Mouse (Mus musculus): ENCODE results near the gene Prss58.

Prss58 gene

DNA sequence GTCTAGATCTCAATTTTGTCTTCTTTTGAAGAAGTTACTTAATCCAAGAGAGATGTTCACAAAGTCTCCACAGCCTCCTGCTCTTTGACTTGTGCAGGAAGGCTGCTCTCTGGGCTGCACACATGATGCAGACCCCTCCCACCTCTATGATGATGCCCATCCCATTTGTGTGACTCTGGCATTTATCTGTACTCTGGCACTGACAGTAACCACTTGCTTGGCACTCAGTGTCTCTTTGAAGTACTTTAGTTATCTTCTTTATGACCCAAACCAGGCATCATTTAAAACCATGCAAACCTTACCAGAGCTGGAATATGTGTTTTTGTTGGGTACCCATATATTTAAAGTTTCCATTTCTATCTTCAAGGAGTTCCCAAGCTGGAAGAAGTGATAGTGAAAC, at the start of gene Prss58:
Gene Prss58 (minus strand): TSS at position 101 of the 400 bp plus-strand sequence.
- in situ Hi-C loops (cut with MboI; ENCODE audit: unreplicated experiment in 2 of 2) = loop anchor here in 1 of 2 experiments (5.0 kb wide), 1 partner anchor 652 kb away; no protein-coding TSS in a partner anchor

DNA sequence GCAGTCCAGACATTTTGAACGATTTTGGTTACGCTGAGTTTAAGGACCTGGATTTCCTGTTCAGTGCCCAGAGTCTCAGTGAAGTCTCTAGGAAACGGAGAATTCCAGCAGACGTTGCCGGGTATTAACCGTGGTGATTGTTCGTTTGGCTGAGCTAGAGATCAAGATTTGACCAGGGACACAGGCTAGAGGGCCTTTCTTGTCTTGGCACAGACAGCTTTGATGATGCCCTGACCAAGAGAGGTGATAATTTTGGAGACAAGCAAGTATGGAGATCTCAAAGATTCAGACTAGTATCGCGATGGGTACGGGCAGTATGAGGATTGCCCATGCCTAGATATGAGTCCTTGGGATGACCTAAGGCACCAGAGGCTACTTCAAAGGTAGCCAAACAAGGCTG, 40.3 kb upstream of the Prss58 start, which contains the start of gene 1700074P13Rik:
Gene 1700074P13Rik (minus strand): TSS at position 101 of the 400 bp plus-strand sequence.
- in situ Hi-C loops (cut with MboI; ENCODE audit: unreplicated experiment in 2 of 2) = no loop called here

DNA sequence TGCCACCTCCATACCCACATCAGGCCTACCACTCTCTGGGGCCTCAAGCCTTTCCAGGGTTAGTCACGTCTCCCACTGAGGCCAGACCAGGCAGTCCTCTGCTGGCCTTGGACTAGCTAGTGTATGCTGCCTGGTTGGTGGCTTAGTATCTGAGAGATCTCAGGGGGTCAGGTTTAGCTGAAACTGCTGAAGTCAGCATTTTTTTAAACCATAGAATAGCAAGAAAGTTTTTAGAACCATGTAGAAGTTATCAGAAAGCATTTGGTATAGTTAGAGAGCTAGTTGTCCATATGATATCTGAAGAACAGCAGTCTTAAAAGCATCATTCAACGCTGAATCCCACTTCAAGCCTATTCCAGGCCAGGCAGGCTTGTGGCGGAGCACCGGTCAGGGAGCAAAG, 19.8 kb upstream of the Prss58 start:
- in situ Hi-C loops (cut with MboI; ENCODE audit: unreplicated experiment in 2 of 2) = no loop called here

DNA sequence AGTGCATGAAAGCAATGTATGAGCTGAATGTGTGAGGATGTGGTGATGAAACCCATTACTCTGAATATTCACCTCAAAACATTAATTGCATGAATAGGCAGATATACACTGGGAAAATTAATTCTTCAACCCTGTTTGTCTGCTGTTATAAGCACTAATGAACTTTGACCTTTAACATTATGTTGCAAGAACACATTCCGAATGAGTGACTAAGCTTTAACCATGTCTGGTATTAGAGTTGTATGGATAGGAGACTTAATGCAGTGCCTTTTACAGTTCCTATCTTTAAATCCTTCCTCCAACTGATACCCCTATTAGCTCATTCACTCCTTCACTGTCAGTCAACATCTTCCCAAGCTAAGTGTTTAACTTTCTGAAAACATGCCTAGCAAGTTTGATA, 5.5 kb downstream of the Prss58 start:
- in situ Hi-C loops (cut with MboI; ENCODE audit: unreplicated experiment in 2 of 2) = loop anchor here (5.0 to 25.0 kb wide), 6 partner anchors 153 to 1368 kb away; partner anchors contain the start of genes Casp2 (in 1 of the 2) and Tmem139 (in 1 of the 2)

DNA sequence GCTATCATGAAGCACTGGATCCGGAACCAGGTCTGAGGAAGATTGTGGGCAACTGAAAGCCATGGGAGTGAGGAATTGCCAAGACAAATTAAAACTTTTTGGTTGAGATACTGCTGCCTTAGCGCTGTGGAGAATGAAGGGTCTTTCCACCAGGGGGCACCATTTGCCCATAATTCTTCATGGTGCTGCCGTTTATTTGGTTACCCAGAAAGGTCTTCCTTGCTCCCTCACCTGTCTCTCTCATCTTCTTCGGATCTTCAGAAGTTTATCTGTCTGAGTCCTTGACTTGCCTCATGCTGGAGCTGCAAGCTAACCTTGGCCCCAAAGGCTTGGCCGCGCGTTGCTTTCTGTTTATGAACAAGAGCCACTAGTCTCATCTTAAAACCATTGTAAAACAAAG, 6.6 kb downstream of the Prss58 start:
- in situ Hi-C loops (cut with MboI; ENCODE audit: unreplicated experiment in 2 of 2) = loop anchor here (5.0 to 25.0 kb wide), 4 partner anchors 164 to 1369 kb away; partner anchors contain the start of genes Casp2 (in 1 of the 2) and Tmem139 (in 1 of the 2)

DNA sequence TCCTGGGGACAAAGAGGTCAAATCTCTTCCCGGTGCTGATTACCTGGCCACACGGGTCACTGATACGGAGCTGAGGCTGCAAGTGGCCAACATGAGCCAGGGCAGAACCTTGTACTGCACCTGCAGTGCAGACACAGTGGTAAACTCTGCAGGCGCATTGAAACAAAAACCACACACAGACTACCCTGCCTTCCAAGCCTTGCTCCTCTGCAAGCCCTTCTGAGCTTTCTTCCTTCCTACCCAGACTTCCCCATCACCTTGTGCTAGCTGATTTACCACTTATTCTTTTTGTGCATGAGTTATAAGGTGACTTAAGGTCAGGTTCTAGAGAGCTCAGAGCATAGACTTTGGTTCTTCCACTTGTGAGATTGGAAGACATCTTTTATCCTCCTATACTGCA, 8.4 kb downstream of the Prss58 start:
- in situ Hi-C loops (cut with MboI; ENCODE audit: unreplicated experiment in 2 of 2) = loop anchor here (5.0 to 25.0 kb wide), 4 partner anchors 166 to 1371 kb away; partner anchors contain the start of genes Casp2 (in 1 of the 2) and Tmem139 (in 1 of the 2)

DNA sequence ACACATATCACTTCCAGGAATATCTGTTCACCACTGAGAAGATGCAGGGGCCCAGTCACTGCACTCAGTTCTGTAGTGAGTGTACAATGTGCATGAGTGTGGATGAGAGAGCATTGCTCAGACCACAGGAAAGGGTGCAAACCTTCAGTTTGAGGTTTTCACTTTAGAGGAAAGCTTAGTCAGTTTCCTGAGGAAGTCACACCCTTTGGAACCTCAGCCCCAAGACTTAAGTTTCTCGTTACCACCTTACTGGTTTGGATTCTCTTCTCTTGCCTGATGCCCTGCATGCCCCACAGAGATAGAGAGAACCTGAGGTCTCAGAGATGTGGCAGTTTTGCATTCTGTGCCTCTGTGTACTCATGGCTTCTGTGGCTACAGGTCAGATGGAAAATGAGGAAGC, 9.2 kb downstream of the Prss58 start:
- in situ Hi-C loops (cut with MboI; ENCODE audit: unreplicated experiment in 2 of 2) = loop anchor here (5.0 to 25.0 kb wide), 4 partner anchors 166 to 1371 kb away; partner anchors contain the start of genes Casp2 (in 1 of the 2) and Tmem139 (in 1 of the 2)

DNA sequence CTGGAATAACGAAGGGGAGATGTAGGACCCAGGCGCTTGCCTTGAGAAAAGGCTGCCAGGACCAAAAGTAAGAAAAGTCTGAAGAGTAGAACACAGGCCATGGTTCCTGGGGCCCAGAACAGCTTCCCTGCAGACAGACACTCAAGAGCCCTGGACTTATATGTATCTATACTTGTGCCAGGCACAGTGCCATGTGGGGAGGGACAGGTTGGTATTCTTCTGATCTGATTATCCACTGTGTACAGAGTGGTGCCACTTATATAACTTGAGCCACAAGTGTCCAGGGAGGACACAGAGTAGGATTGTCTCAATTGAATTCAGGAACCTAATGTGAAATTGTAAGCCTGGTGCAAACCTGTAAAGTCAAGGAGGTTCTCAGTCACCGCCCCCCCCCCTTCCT, 12.8 kb downstream of the Prss58 start, which contains the start of gene Moxd2:
Gene Moxd2 (minus strand): TSS at position 101 of the 400 bp plus-strand sequence.
- in situ Hi-C loops (cut with MboI; ENCODE audit: unreplicated experiment in 2 of 2) = loop anchor here (10.0 to 25.0 kb wide), 3 partner anchors 377 to 1375 kb away; partner anchors contain the start of genes Casp2 (in 1 of the 2) and Tmem139 (in 1 of the 2)

DNA sequence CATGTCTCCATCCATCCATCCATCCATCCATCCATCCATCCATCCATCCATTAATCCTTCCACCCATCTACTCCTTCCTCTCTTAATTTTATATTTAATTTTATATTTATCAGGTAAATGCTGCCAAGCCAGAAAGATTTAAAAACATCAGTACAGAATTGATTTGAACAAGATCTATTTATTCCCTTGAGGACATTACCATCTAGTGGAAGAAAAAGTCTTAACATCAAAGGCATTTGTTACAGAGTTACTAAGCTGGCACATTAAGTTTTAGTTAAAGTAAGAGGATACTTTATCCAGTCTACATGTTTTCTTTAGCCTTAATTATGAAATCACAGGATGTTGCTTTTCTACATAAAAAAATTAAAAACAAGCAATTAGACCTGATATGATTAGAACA, 54.9 kb downstream of the Prss58 start:
- in situ Hi-C loops (cut with MboI; ENCODE audit: unreplicated experiment in 2 of 2) = no loop called here

Measured in v-Abl transformed pro-B cells (cell line).